Mouse (Mus musculus) megakaryocyte, embryonic 14.5 days (primary cell): ENCODE data around the gene Asb1.

ENCODE experiments used
- FLI1 ChIP-seq: IDR thresholded peaks from 2 replicates; pipeline ENCODE4 v1.6.1; 2012; ENCODE audit warnings: low read length, inconsistent platforms, mixed read lengths
- GATA1 ChIP-seq: IDR thresholded peaks from 3 replicates; pipeline ENCODE4 v1.6.1; 2012; ENCODE audit warnings: mixed read lengths, low read length, inconsistent platforms, borderline replicate concordance

DNA sequence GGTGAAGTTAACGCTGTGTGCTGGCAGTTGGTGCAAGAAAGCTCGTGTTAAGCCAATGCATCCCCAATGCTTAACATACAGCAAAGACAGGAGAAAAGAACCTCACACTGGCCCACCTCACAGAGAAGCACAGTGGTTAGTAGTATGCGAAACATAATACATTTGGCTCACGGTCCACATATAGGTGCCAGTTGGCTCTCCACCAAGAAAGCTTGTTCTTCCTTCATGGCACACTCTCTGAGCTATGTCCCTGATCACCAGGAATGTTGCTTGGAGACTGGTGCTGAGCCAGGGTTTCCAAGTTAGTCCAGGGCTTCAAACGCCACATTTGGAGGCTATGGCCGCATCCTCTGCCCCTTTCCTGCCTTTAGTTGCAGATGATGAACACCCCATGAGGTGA lies 20.9 kb downstream of the Asb1 start:
- TF ChIP-seq FLI1 (no peak), GATA1 (no peak)
